Mouse (Mus musculus): ENCODE data around the gene Oser1.

Oser1 gene

DNA sequence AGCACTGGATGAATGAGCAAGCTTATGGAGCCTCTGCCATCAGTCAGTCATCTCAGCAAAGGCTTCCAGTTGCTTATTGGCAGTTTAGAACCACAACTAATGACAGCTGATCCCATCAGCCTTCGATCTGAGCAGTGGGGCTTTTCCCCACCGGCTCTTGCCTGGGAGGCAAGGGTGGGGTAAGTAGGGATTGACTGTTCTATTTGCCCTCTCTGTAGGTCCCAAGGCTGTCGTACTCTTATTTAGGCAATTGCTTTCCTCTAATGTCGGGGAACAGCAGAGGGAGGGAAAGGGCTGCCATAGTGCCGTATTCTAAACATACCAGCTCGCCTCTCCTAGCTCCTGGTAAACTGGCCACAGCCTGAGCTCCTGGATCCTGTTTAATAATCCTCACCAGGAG is at the start of gene Oser1:
TSS of gene Oser1 (minus strand) at position 101 of the 400 bp plus-strand sequence.
- in situ Hi-C loops (cut with MboI, MseI), result loop anchor here (5.0 kb wide), 1 partner anchor 38 kb away; no protein-coding TSS in a partner anchor

DNA sequence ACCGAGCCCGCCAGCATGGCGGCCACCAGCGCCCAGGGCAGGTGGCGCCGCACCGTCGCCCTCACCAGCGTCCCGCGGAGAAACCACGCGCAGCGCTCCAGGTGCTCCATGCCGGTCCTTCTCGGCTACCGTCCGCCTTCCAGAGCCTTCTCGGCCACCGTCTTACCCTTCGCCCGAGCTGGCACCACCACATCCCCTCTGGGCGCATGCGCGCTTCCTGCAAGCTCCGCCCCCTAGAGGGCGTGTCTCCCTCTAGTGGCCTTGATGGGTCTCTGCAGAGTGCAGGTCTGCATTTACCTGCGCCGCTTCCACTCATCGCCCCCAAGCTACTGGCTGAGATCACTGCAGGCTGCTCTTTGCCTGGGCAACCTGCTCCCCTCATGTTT is 48.0 kb upstream of the Oser1 start, which contains the start of gene Fitm2:
TSS of gene Fitm2 (minus strand) at position 164 of the 386 bp plus-strand sequence.
- in situ Hi-C loops (cut with MboI, MseI), result no loop called here

GRCm38 (mm10) chr2:163471710-163472465 is 47.4 kb upstream of the Oser1 start:
- in situ Hi-C loops (cut with MboI, MseI), result no loop called here

DNA sequence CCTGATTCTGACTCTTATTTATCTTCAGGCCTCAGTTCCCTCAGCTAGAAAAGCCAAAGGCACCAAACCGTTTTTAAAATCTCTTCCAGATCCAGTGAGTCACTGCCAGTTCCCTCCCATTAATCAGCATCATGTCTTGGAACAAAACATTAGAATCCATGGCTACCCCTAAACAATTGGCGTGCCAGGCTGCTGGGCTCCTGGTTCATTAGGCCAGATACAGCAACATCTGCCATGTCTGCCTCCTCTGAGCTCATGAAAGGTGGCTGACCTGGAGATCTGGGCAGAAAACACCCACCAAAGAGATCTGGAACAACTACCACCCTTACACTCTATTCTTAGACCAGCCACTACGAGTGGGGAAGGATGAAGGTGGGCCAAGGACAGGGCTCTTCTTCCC is 46.6 kb upstream of the Oser1 start:
- in situ Hi-C loops (cut with MboI, MseI), result no loop called here

DNA sequence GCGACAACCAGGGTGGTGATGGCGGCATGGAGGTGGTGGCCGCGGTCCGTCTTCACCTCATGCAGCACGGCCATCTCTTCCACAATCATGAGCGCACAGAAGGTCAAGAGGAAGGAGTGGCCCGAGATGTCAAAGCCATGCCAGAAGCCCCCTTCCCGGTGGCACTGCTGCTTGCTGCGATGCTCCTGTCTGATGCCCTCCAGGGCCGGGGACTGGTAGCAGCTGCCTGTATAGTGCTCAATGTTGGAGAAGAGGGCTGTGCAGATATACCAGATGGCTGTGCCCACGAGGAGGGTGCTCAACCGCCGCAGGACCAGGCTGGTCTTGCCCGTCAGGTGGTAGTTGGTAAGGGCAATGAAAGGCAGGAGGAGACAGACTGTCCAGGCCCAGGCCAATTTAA is 45.2 kb upstream of the Oser1 start:
- in situ Hi-C loops (cut with MboI, MseI), result no loop called here

DNA sequence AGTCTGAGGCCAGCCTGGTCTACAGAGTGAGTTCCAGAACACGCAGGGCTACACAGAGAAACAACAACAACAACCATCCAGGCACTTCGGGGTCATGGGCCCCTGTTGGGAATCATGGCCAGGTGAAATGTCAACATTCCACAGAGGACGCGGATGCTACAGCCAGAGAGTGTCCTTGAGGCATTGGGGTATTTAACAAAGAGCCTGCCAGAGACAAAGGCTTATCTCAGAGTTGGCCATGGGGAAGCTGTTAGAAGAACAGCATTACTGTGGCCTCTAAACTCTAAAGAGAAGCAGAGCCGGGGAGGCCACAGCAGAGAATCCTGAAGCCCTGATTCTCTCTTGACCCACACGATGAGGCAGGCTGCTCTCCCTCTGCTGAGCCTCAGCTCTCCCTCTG is 44.4 kb upstream of the Oser1 start:
- in situ Hi-C loops (cut with MboI, MseI), result no loop called here

DNA sequence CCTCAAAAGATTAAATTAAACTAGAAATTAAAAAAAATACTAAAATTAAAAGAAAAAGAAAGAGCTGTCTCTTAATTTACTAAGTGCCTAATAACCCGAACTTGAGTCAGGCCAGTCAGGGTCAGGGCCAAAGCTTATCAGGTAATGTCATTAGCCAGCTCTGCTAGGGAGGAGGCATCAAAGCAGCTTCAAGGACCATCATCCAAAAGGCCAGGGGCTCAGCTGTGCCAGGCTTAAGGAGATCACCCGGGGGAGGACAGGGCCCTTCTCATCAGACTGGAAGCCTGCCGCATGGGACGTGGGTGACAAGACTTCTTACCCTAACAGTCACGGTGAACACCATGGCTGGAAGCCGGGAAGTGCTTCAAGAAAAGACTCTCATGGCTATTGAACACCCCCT is 43.1 kb upstream of the Oser1 start:
- in situ Hi-C loops (cut with MboI, MseI), result no loop called here

GRCm38 (mm10) chr2:163466771-163467170 is 42.3 kb upstream of the Oser1 start:
- in situ Hi-C loops (cut with MboI, MseI), result no loop called here

GRCm38 (mm10) chr2:163464562-163464961 is 40.1 kb upstream of the Oser1 start:
- in situ Hi-C loops (cut with MboI, MseI), result loop anchor here (5.0 kb wide), 1 partner anchor 42 kb away; the partner anchor contains the start of gene Oser1

- in situ Hi-C loops (cut with MboI, MseI), result loop anchor here (5.0 kb wide), 1 partner anchor 42 kb away; the partner anchor contains the start of gene Oser1
Observed at GRCm38 (mm10) chr2:163463998-163464397, 39.5 kb upstream of the Oser1 start.

GRCm38 (mm10) chr2:163463251-163463769 is 38.8 kb upstream of the Oser1 start:
- in situ Hi-C loops (cut with MboI, MseI), result loop anchor here (5.0 kb wide), 1 partner anchor 41 kb away; the partner anchor contains the start of gene Oser1

GRCm38 (mm10) chr2:163462801-163463200 is 38.3 kb upstream of the Oser1 start:
- in situ Hi-C loops (cut with MboI, MseI), result loop anchor here (5.0 kb wide), 1 partner anchor 40 kb away; the partner anchor contains the start of gene Oser1

DNA sequence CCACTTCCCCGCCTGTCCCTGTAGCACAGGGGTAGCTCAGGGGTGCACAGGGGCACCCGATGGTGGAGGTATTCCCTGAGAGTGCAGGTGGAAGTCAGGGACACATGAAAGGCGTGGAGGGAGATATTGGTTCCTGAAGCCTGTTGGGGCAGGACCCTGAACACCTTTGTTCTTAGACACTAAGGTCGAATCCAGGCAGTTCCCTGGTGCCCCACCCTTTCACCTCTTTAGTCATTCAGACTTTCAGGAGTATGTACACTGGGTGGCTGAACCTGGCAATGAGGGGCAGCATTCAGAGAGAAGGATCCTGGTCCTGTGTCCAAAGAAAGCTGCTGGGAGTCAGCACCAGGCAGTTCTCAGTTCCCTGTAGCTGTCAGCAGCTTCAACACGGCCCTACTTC is 37.9 kb upstream of the Oser1 start:
- in situ Hi-C loops (cut with MboI, MseI), result loop anchor here (5.0 kb wide), 1 partner anchor 40 kb away; the partner anchor contains the start of gene Oser1

DNA sequence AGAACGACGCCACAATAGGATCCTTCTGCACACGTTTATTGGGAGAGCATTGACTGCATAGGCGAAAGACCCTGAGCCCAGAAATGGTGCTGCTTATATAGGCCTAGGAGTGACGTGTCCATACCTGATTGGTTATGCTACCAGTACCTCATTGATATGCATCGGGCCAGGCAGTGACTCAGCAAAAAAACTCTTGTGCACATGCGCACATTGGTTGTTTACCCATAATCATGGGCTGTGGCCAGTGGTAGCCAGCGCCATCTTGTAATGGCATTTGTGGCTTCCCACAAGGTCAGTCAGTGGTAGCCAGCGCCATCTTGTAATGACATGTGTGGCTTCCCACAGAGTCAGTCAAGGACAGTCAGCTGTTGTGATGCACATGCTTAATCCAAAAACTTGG is 36.8 kb upstream of the Oser1 start:
- in situ Hi-C loops (cut with MboI, MseI), result loop anchor here (5.0 kb wide), 1 partner anchor 39 kb away; the partner anchor contains the start of gene Oser1

GRCm38 (mm10) chr2:163460622-163461021 is 36.1 kb upstream of the Oser1 start:
- in situ Hi-C loops (cut with MboI, MseI), result loop anchor here (5.0 kb wide), 1 partner anchor 38 kb away; the partner anchor contains the start of gene Oser1

DNA sequence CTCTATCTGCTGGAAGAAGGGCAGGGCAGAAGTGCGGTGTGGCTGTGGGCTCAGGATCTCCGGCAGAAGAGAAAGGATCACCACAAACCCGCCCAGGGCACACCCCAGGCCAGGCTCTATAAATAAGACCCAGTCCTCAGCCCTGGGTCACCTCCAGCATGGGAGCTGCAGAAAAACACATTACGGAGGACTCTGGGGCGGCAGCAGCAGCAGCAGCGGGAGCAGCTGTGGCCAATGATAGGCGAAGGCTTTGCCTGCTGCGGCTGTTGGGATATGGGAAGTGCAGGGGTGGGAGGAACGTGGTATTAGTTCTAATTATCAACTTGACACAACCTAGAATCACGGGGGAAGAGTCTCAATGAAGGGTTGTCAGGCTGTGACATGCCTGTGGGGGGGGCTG is 34.9 kb upstream of the Oser1 start:
- in situ Hi-C loops (cut with MboI, MseI), result no loop called here

DNA sequence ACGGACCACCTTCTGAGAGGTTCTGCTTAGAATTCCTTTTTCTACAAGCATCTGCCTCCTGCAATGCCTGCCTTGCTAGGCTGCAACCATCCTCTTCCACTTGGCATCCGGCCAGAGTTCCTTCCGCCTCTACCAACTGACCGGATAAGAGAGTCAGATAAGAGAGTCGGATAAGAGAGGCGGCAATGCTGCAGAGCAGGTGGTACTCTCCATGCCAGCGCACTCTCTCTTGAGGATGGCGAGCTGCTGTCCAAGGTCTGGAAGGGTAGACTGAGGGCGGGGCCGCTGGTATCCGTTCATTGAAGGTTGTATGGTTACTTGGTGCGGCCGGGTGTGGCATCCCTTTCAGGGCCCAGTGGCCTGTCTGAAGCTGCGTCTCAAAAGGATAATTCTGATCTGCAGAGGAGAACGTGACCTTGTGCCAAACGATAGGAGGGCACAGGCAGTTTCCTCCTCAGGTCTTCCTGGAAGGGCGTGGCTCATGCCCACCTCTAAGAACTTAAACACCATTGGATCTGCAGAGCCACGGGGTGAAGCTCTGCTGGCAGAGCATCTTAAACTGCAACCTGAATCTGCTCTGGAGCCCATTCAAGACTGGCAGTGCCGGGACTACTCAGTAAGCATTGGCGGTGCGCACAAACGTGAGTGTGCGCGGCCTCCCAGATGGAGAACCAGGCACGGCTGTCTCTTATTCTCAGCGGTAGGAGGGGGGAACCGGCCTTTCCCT is 34.2 kb upstream of the Oser1 start:
- in situ Hi-C loops (cut with MboI, MseI), result no loop called here

DNA sequence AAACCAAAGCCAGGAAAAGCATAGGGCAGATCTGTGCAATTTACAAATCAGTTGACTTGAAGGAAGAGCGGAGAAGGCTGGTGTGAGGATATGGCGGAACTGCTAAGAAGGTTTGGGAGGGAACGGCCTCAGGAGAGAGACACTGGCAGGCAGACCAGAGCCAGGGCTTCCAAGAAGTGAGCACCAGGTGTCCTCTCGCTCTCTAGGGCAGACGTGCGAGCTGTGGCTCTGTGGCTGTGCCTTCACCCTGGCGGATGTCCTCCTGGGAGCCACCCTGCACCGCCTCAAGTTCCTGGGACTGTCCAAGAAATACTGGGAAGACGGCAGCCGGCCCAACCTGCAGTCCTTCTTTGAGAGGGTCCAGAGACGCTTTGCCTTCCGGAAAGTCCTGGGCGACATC is 28.9 kb upstream of the Oser1 start:
- in situ Hi-C loops (cut with MboI, MseI), result no loop called here

- in situ Hi-C loops (cut with MboI, MseI), result no loop called here
Observed at GRCm38 (mm10) chr2:163452738-163453137, 28.2 kb upstream of the Oser1 start.

- in situ Hi-C loops (cut with MboI, MseI), result no loop called here
Observed at GRCm38 (mm10) chr2:163450668-163451295, 26.3 kb upstream of the Oser1 start.

- in situ Hi-C loops (cut with MboI, MseI), result no loop called here
Observed at GRCm38 (mm10) chr2:163449276-163449675, 24.8 kb upstream of the Oser1 start.

GRCm38 (mm10) chr2:163447375-163447774 is 22.9 kb upstream of the Oser1 start:
- in situ Hi-C loops (cut with MboI, MseI), result no loop called here

All from T-helper 2 cell (primary cell).